Mouse (Mus musculus): Measurements from ENCODE around the gene Ric1. TPM values are rescaled to one million over a fixed set of nuclear protein-coding genes. Genes with fewer than 3 reads are reported as not detected.
"Not testable (repeated sequence)": the region's sequence is repeated elsewhere in the genome, so short reads cannot be mapped to it uniquely, and the experiment has no call there.

Gene Ric1
- total RNA-seq, 2 experiments from 2014 or later, result 40.4 to 40.6 TPM

DNA sequence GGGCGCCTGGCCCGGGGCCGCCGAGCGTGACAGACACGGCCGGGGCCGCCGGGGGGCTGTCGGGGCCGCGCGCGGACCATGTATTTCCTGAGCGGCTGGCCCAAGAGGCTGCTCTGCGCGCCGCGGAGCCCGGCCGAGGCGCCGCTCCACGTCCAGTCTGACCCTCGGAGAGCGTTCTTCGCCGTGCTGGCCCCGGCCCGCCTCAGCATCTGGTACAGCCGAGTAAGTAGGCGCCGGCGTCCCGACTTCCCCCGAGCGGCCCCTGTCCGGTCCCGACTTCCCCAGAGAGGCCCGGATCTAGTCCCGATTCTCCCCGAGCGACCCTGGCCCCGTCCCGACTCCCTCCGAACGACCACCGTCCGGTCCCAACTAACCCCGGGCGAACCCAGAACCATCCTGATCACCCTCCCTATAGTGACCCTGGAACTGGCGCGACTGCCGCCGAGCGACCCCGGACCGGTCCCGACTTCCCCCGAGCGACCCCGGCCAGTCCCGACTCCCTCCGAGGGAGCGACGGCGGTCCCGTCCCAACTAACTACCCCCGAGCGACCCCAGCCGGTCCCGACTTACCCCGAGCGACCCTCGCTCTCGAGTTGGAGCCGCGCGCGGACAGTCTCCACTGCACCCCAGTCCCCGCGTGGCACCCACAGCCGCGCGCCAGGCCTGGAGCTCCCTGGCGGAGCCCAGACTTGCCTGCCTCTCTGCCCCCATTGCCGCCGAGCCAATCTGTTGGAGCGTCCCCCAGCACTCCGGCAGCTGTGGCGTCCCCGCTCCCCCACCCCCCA is 555 bp downstream of the Ric1 start:
- intact Hi-C loops (cut with DNase I), result no loop called here

DNA sequence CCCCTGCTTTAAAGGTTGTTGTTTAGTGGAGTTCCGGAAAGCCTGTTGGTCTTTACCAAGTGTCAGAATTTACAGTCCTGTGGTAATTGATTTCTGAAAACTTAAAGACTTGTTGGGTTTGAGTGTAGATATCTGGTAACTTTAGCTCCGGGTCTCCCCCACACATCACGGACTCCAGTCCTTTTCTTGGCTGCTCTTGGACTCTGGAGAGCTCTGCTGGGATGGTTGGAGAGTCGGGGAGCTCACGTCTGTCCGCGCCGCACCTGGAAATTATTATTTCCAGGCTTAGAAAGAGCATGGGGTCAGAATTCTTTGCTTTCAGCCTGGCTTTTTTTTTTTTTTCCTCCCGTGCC is 1.1 kb downstream of the Ric1 start:
- DNase-seq (ENCODE audit: low spot score in 2 of 2), result no peak
- intact Hi-C loops (cut with DNase I), result no loop called here

More for the DNA sequence above, 555 bp downstream of the Ric1 start:
- peak; percentile 23 to 39 for DNase-seq (ENCODE audit: low spot score in 2 of 2)

DNA sequence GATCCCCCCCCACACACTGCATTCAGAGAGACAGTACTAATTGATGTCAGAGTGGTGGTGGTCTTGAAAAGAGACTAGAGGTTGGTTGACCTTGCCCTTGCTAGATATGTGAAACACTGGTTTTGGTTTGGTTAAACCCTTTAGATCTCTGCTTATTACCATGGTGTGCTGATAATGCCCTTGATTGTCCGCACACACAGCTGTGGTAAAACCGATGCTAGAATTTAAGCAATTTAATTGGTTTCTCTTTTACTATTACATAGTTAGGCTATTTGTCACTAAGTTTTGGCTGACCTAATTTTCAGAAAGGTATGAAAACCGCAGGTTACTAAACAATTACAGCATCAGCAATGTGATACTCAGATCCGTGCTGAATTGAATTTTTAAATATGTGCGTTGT is 1.6 kb downstream of the Ric1 start:
- DNase-seq (ENCODE audit: low spot score in 2 of 2), result no peak
- intact Hi-C loops (cut with DNase I), result no loop called here

DNA sequence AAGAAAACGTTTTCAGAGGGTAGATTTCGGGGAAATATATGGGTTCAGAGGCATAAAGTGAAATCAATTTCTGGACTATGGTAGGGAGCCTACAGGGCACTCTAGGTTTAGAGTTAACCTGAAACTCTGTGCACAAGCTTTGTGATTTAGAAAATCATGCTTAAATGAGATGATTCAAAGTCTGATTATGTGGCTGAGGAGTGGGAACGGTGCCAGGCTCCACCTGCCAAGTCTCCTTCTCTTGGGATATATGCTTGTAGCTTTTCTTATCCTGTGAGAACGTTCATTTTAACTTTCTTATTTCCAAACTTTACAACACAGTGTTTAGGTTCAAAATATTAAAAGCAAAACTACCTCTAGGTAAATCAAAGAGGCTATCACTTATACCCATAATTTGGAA is 2.5 kb downstream of the Ric1 start:
- DNase-seq (ENCODE audit: low spot score in 2 of 2), result peak in 1 of 2 experiments; percentile 19
- intact Hi-C loops (cut with DNase I), result no loop called here

DNA sequence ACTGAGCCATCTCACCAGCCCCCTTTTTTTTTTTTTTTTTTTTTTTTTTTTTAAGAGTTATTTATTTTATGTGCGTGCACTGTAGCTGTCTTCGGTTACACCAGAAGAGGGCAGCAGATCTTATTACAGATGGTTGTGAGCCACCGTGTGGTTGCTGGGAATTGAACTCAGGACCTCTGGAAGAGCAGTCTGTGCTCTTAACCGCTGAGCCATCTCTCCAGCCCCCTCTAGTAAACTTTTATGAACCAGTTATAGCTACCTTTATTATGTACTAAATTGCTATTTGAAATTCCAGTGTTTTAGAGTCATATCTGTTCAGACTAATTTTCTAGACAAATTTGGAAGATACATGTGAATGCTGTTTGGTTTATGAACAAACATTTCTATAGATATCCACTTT is 3.5 kb downstream of the Ric1 start:
- intact Hi-C loops (cut with DNase I); DNase-seq (ENCODE audit: low spot score in 2 of 2): not testable (repeated sequence)

DNA sequence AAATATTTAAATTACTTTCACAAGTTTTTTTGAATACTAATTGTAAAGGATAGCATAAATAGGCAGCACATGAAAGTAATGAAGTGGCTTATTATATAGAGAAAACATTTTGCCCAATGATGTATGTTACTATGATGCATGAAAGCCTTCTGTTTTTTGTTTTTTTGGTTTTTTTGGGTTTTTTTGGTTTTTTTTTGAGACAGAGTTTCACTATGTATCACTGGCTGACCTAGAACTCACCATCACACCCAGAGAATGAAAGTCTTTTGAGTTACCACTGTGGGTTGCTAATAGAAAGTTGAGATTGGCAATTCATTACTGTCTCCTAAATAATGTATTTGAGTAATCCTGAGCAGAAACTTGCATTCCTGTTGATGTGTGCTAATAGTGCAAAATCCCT is 4.8 kb downstream of the Ric1 start:
- DNase-seq (ENCODE audit: low spot score in 2 of 2), result no peak
- intact Hi-C loops (cut with DNase I), result no loop called here

DNA sequence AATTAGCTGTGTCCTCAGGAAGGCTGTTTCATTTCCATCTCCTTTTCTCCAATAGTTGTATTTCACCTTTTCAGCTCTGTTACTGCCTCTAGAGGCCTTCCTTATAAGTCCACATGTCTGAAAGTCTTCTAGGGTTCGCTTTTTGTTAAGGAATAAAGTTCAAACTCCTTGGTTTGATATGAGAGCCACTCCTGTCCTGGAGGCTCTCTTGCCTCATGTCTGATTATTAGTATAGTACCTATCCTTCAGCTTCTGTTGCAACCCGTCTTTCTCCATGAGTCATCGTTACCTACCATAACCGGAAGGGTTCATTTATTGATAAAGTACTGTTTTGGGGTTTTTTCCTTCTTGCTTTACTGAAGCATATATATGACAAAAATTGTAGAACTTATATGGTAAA is 5.2 kb downstream of the Ric1 start:
- DNase-seq (ENCODE audit: low spot score in 2 of 2), result no peak
- intact Hi-C loops (cut with DNase I), result no loop called here

DNA sequence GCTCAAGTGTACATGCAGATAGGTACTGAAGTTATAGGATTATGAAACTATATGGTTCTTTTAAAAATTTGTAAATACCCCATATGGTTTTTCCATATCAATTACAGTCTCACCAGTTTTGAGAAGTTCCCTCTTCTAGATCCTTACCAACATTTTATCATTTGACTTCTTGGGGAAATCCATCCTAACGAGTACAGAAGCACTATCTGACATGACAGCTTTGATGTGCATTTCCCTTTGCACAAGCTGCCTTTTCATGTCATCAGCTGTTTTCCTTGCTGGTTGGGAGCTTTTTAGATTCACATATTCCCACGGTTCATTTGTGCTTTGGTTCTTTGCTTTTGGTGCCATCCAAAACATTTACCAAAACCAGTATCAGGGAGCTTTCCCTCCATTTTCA is 6.5 kb downstream of the Ric1 start:
- DNase-seq (ENCODE audit: low spot score in 2 of 2), result no peak
- intact Hi-C loops (cut with DNase I), result no loop called here

DNA sequence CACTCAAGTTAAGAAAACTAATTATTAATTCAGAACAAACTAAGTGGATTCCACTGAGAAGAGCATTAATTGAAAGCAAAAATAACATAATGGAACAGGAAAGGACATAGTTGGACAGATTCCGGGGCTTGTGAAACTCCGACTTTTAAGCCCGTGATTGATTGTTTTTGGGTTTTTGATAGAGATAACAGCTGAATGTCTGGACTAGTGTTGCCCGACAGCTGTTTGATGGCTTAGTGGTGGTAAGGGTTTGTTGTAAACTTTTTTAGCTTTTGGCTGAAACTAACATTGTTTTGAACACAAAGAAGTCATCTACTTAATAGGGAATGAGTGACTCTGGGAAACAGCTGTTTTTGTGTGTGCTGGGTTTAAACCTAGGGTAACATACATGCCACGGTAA is 11.9 kb downstream of the Ric1 start:
- no peak for DNase-seq (ENCODE audit: low spot score in 2 of 2)
- intact Hi-C loops (cut with DNase I), result no loop called here

DNA sequence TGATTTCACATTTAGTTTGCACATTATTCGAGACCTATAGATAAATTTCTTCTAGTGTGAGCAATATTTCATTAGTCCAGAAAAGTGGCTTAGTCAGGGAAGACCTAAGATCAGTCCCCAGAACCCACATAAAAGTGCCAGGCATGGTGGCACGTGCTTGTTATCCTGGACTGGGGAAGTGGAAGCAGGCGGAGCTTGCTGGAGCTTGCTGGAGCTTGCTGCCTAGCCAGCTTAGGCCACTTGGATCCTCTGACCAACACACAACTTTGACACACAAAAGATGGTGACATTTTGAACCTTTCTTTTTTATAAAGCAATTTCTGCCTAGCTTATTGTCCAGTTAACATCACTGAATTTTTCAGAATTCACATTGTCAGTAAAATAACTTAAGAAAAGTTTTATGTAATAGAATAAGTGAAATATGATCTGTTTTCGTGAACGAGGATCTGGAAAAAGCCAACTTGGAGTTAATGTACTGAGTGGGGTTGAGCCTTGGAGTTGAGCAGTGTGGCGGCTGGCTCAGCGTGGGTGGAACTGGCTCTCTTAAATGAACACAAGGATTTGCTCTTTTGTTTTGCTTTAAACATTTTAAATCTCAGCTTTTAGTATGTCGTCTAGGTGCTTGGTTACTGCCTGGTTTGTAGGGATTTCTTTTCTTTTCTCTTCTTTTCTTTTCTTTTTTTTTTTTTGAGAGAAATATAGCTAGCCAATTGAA is 20.3 kb downstream of the Ric1 start:
- intact Hi-C loops (cut with DNase I), result no loop called here
- DNase-seq (ENCODE audit: low spot score in 2 of 2), result no peak

DNA sequence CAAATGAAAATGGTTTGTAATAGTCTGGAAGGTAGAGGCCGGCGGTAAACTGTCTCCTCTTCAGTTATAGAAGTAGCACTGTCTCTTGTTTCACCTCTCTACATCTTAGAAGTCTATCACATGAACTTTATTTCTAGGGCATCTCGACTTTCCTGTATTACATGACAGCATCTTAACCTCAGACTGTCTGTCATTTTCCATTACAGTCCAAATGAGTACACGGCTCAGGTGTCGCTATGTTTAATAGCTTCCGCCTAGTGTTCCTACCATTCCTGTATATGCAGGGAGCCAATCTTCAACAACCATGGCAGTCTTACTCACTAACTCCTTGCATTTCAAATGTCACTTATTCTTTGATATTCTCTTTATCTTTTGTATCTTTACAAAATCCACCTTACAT is 21.9 kb downstream of the Ric1 start:
- DNase-seq (ENCODE audit: low spot score in 2 of 2), result no peak
- intact Hi-C loops (cut with DNase I), result no loop called here

DNA sequence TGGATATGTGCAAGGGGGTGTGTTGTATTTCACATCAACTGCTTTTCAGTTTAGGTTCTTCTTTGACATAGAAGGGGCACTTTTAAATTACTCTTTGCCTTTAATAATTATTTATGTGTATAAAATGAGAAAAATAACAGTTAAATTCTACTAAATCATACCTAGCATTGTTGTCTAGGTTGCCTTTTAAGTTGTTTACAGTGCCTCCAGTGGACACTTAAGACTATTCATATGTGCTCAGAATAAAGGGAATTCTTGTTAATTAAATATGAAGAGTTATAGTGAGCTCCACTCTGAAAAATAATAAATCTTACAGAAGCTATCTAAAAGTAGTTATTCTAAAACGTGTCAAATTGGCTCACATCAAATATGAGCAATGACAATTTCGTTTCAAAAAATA is 28.5 kb downstream of the Ric1 start:
- no peak for DNase-seq (ENCODE audit: low spot score in 2 of 2)
- intact Hi-C loops (cut with DNase I), result no loop called here

DNA sequence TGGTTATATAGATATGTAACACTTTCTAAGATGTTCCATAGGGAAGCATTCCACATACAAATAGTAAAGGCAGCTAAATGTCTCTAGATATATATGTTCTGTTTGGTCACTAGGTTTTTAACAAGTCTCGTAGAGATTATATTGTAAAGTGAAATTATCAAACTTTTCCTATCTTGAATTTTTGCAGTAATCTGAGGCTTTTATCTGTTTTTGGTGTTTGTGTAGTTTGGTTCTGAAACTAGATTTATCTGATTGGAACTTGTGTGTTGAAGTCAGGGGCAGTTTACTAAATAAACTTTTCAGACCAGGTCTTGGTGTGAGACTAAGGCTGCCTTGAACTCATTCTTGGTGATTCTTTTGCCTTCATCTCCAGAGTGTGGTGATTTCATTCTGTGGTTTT is 29.0 kb downstream of the Ric1 start:
- intact Hi-C loops (cut with DNase I), result no loop called here

DNA sequence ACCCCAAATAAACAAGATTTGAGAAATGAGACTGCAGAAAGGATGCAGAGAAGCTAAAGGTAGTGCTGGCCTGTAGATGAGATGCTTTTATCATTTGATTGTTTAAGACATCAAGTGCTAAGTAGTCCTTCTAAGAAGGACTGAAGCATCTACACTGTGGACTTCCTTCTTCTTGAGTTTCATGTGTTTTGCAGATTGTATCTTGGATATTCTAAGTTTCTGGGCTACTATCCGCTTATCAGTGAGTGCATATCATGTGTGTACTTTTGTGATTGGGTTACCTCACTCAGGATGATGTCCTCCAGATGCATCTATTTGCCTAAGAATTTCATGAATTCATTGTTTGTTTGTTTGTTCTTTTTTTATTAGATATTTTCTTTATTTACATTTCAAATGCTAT is 29.9 kb downstream of the Ric1 start:
- intact Hi-C loops (cut with DNase I), result not testable (repeated sequence)

More for the DNA sequence above, 29.0 kb downstream of the Ric1 start:
- no peak for DNase-seq (ENCODE audit: low spot score in 2 of 2)

DNA sequence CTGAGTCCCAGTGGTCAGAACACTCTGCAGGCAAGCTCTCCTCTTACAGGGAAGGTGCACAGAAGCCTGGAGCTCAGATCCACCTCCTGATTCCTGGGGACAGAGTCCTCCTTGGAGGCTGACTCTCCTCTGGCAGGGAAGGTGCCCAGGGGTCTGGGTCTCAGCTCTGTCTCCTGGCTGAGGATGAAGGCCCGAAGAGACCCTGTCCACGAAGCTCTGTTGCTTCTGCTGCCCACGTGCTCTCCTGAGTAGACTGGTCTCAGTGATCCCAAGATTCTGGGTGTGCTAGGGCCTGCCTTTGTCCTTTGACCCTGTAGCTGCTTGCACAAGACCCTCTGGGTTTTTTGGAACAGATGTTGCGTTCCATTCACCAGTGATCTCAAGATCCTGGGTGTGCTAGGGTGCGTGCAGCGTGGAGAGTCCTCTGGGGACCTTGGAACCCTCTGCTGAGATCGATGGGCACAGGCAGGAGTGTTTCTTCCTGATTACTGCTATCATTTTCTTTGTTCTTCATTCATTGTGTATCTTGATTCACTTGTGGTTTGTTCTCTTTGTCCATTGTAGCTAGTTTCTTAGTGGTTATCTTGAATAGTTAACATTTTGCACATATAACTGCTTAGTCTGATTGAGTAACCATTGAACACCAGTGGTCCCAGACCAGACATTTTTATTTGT is 35.2 kb downstream of the Ric1 start:
- DNase-seq (ENCODE audit: low spot score in 2 of 2); intact Hi-C loops (cut with DNase I): not testable (repeated sequence)

More for the DNA sequence above, 29.9 kb downstream of the Ric1 start:
- not testable (repeated sequence) for DNase-seq (ENCODE audit: low spot score in 2 of 2)

DNA sequence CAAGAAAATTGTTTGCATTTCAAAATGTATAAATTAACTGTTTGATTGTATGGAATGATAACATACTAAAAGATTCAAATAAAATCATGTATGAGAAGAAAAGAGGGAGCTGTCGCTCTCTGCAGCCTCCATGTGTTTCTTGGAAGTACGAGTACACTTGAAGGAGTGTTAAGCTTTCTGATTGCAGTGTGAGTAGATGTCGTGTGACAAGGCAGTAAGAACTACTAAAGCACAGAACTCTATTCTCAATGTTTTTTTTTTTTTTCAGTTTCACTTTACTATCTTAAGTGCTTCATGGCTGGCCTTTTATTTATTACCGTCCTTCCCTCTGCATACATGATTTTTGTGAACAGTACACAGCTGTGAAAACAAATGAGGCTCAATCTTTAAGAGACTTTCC is 40.1 kb downstream of the Ric1 start:
- intact Hi-C loops (cut with DNase I), result no loop called here
- DNase-seq (ENCODE audit: low spot score in 2 of 2), result no peak

DNA sequence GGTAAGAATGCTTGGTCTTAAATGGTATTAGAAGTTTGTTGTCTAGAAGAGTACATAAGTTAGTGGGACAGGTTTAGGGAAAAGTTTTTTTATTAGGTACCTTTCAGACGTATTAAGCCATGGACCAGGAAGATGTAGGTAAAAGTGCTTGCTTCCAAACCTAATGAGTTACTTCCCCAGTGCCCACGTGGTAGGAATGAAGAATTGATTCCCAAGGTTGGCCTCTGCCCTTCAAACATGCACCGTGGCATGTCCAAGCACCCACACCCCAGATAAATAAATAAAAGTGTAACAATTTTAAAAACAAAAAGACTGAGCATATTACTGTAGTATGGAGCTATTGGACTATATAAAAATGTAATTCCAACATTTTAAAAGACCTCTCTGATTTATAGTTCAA is 40.5 kb downstream of the Ric1 start:
- DNase-seq (ENCODE audit: low spot score in 2 of 2), result no peak
- intact Hi-C loops (cut with DNase I), result no loop called here

DNA sequence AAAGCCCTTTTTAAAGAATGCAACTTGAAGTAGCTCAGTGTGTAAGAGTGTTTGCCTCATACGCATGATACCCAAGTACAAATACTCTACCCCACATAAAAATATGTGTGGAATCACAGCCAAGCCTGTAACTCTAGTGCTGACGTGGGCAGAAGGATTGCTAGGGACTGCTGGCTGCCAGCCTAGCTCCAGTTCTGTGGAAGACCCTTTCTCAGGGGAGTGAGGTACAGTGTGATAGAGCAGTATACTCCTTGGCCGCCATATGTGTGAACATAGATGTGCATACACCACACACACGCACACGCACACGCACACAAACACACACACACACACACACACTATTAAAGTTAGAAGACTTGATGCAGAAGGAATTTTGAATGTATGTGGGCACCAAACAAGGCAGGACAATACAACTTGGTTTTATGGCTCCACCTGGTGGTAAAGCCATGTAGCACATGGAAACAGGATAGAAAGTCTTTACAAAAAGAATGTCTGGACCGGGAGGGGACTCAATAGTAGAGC is 41.2 kb downstream of the Ric1 start:
- DNase-seq (ENCODE audit: low spot score in 2 of 2), result peak; percentile 67 to 77
- intact Hi-C loops (cut with DNase I), result no loop called here

DNA sequence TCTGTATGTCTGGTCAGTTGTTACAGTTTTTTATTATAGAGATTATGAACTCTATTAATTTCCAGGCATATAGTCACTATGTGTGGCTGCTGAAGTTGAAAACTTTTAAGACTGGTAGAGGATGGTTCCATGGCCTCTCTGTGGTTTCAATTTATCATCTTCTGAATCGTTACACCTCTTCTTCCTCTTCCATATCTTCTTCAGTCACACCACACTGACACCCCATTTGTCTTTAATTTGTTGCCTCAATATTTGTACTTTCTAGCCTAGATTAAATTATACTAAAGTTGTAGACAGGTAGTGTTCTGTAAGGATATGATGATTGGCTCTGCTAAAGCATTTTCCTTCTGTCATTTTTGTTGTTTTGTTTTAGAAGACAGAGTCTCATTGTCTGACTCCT is 44.4 kb downstream of the Ric1 start:
- intact Hi-C loops (cut with DNase I), result no loop called here

DNA sequence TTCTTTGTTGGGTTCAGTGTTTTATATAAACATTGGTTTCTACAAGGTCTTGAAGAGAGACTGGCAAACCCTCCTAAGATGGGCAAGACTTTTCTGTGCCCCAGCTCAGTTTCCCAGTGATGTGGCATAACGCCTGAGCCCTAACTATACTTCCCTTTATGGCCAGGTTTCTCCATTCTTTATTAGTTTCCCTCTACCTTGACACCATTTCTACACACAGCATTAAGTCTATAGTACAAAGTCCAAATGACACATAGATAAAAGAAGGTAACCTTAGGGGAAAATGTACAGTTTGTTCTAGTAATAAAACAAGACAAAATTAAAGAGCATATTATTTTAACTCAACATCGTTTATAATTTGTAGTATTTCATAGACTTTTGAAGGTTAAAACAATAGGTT is 60.4 kb downstream of the Ric1 start:
- intact Hi-C loops (cut with DNase I), result no loop called here
- DNase-seq (ENCODE audit: low spot score in 2 of 2), result no peak

More for the DNA sequence above, 44.4 kb downstream of the Ric1 start:
- DNase-seq (ENCODE audit: low spot score in 2 of 2), result no peak

Measured in left cerebral cortex, postnatal 14 days (tissue).